Mouse (Mus musculus) midbrain, embryonic 10.5 days (tissue): ENCODE data around the gene Olfr186. TPM values are rescaled to one million over a fixed set of nuclear protein-coding genes. Genes with fewer than 3 reads are reported as not detected.

ENCODE experiments used
- polyA plus RNA-seq: library from polyadenylated mRNA; unstranded; fragments of >200 nt; fragmentation: Nextera tagmentation; extraction: Ambion mirVana; gene quantifications from 2 replicates; pipeline ENCODE4 v1.2.1, GENCODE M21; 2016

The Olfr186 gene
- polyA plus RNA-seq, 1 experiment from 2014 or later: not detected

Other genes with a start within 250 kb of the Olfr186 start
- not detected in 2 replicates for gene Olfr173, start 230.0 kb downstream of the Olfr186 start, polyA plus RNA-seq
- not detected in 2 replicates for gene Olfr175-ps1, start 203.5 kb downstream of the Olfr186 start, polyA plus RNA-seq
- not detected in 2 replicates for gene Olfr177, start 155.5 kb downstream of the Olfr186 start, polyA plus RNA-seq
- not detected in 2 replicates for gene Olfr178, start 138.2 kb downstream of the Olfr186 start, polyA plus RNA-seq
- not detected in 2 replicates for gene Olfr181, start 101.5 kb downstream of the Olfr186 start, polyA plus RNA-seq
- gene Olfr180, start 100.9 kb downstream of the Olfr186 start, polyA plus RNA-seq: not detected in 2 replicates
- gene Olfr183, start 34.9 kb downstream of the Olfr186 start, polyA plus RNA-seq: not detected in 2 replicates
- gene Olfr187, start 9.5 kb upstream of the Olfr186 start, polyA plus RNA-seq: not detected in 2 replicates
- gene Olfr190, start 47.7 kb upstream of the Olfr186 start, polyA plus RNA-seq: not detected in 2 replicates
- not detected in 2 replicates for gene Olfr191, start 59.5 kb upstream of the Olfr186 start, polyA plus RNA-seq
- not detected in 2 replicates for gene Olfr193, start 81.6 kb upstream of the Olfr186 start, polyA plus RNA-seq
- not detected in 2 replicates for gene Olfr194, start 90.8 kb upstream of the Olfr186 start, polyA plus RNA-seq
- gene Olfr195, start 116.8 kb upstream of the Olfr186 start, polyA plus RNA-seq: not detected in 2 replicates
- gene Olfr196, start 140.2 kb upstream of the Olfr186 start, polyA plus RNA-seq: not detected in 2 replicates
- gene Olfr198, start 173.2 kb upstream of the Olfr186 start, polyA plus RNA-seq: not detected in 2 replicates
- not detected in 2 replicates for gene Olfr199, start 189.5 kb upstream of the Olfr186 start, polyA plus RNA-seq
- 0.09 TPM in 1 of 2 replicates, not detected in the other for gene Olfr201, start 242.3 kb upstream of the Olfr186 start, polyA plus RNA-seq